Mouse (Mus musculus): Measurements from ENCODE around the gene Cldn24.

The Cldn24 gene

DNA sequence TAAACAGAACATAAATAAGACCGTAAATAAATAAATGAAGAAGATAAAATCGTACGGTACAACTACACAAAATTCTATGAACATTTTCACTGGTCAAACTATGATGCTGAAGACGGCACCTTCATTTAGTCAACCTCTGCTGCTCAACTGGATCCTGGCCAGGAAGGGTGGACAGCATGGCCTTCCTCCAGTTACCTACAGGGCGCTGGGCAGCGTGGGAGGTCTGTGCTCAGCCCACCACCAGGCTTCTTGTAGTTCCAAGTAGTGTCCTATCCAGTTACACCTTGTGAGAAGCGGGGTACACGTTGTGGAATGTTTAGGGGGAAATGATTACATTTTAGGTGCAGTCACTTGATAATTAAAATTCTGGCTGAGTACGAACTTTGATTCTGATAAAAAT is 5.0 kb downstream of the Cldn24 start:
- DNase-seq (ENCODE audit: low spot score), result no peak

- DNase-seq (ENCODE audit: low spot score), result no peak
These were observed 10.7 kb downstream of the Cldn24 start for GRCm38 (mm10) chr8:47832616-47833015.

GRCm38 (mm10) chr8:47833944-47834343 is 12.0 kb downstream of the Cldn24 start:
- DNase-seq (ENCODE audit: low spot score), result no peak

DNA sequence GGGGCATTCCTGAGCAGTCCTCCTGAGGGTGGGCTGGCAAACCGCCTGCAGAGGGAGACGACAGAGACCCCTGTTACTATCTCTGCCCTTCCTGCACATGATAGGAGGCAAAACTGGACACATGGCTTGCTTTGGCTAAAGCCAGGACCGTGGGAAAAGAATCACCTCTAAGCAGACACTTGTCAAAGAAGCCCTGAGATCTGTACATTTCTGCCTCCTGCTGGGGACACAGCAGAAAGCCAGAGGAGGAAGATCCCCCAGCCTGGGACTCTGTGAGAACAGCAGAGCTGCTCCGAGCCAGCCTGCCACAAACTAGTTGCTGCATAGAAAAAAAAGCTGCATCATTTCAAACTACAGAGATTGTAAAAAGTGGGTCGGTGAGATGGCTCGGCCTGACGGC is 21.1 kb downstream of the Cldn24 start:
- no peak for DNase-seq (ENCODE audit: low spot score)

DNA sequence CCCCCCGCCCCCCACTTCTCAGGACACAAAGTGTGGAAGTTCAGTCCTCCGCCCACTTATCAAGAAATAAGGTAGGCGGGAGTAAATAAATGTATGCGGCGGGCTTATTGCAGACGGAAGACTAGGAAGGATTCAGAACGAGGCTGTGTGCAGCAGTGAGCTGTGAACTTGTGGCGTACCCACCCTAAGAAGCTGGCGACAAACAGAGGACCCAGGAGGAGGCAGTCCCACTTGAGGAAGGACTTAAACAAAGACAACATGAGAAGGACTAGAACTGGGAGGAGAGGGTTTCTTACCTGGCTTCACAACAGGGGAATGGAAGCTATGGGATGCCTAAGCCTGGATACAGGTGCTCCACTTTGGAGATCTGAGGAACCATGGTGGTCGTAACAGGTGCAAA is 21.7 kb downstream of the Cldn24 start:
- DNase-seq (ENCODE audit: low spot score), result no peak

- DNase-seq (ENCODE audit: low spot score), result peak; percentile 63
These were observed 24.0 kb downstream of the Cldn24 start for GRCm38 (mm10) chr8:47845956-47846355.

GRCm38 (mm10) chr8:47847161-47847560 is 25.2 kb downstream of the Cldn24 start:
- DNase-seq (ENCODE audit: low spot score), result no peak

GRCm38 (mm10) chr8:47847931-47848330 is 26.0 kb downstream of the Cldn24 start:
- no peak for DNase-seq (ENCODE audit: low spot score)

DNA sequence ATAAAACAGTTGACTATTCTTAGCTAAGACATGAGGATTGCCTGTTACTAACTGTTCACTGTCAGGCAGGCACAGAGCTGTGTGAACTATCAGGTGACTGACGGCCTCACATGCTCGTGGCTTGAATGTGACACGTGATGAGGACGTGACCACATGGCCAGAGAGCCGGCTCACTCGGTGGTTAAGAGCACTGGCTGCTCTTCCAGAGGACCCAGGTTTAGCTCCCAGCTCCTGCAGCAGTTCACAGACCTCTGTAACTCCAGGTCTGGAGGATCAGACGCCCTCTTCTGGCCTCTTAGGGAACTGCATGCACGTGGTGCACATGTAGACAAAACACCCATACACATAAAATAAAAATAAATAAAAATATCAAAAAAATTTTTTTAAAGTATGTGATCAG is 27.9 kb downstream of the Cldn24 start:
- DNase-seq (ENCODE audit: low spot score), result no peak

DNA sequence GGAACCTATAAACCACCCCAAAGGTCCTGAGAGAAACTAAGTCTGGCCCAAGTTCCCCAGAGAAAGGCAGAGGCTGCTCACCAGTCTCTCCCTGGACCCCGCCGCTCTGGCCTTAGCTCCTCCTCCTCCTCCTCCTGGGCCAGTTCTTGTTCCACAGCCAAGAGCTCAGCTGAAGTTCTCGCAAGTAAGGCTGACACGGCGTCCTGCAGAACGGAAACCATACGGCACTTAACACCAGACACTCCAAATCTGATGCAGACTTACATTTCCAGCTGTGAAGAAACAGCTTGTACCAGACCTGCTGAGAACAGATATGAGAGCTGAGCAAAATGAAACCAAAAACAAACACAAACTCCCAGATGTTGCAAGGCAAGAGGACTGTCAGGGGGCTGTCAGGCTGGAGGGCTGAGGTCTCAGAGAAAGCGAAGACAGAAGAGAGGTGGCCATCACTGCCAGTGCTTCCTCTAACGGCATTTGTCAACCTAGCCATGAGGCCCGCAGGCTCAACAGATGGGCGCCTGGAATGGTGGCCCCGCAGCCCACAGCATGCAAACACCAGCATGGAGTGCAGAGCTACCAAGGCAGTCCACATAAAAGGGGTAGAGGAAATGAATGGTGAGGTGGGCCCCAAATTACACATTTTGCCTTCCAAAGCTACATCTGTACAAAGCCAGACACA is 30.0 kb downstream of the Cldn24 start:
- no peak for DNase-seq (ENCODE audit: low spot score)

GRCm38 (mm10) chr8:47852737-47853136 is 30.8 kb downstream of the Cldn24 start:
- no peak for DNase-seq (ENCODE audit: low spot score)

- no peak for DNase-seq (ENCODE audit: low spot score)
These were observed 31.4 kb downstream of the Cldn24 start for GRCm38 (mm10) chr8:47853356-47853755.

DNA sequence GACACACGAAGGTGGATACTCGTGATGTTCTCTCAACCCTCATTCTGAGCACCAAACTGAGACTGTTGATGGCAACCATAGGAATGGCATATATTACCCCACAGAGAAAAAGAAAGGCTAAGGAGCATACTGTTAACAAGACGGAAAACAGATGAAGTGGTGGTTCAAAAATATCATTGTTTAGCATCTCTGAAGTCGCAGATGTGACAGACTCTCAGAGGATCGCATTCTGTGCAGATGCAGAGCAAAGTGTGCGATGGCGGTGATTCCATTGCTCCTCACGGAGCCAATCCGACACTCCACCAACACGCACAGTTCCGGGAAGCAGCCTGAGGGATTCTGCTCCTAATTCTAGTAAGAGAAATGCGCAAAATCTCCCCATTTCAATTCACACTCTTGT is 37.3 kb downstream of the Cldn24 start:
- no peak for DNase-seq (ENCODE audit: low spot score)

GRCm38 (mm10) chr8:47866568-47866967 is 44.6 kb downstream of the Cldn24 start:
- no peak for DNase-seq (ENCODE audit: low spot score)

DNA sequence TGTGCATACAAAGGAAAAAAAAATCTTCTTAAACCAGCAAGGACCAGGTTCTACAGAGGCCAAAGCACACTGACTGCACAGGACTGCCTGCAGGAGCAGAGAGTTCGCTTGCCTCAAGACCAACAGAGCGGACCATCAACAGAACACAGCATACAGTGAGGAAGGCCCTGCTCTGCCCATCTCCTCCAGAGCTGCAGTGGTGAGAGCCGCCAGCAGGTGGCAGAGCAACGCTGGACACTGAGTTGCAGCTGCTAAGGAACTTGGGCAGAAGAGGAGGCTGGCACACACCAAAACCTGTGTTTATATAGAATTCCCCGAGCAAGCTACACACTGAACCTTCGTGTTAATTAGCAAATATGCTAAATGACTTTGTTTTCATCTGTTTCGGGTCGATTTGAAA is 45.1 kb downstream of the Cldn24 start:
- peak; percentile 92 for DNase-seq (ENCODE audit: low spot score)

Measured in retina, embryonic 14.5 days (tissue).